Mouse (Mus musculus) kidney, adult 2 months (tissue): ENCODE data around the gene Npw. TPM values are rescaled to one million over a fixed set of nuclear protein-coding genes. Genes with fewer than 3 reads are reported as not detected.

Experiments
- DNase-seq: peaks from one replicate; pipeline ENCODE4 v3.0.0; 2021
- H3K27ac ChIP-seq: fragments of 200-500 bp; 2 replicates; pipeline ENCODE4 v1.5.1; 2012; ENCODE audit warnings: low read depth, low read length, control low read depth, inconsistent platforms; ENCODE audit not compliant: insufficient read depth
- H3K27me3 ChIP-seq: fragments of 200-500 bp; replicated peaks from 2 replicates; pipeline ENCODE4 v1.6.1; 2012; ENCODE audit warnings: mild to moderate bottlenecking, moderate library complexity, low read length, inconsistent platforms; ENCODE audit not compliant: control insufficient read depth, insufficient read depth
- H3K36me3 ChIP-seq: fragments of 200-500 bp; 2 replicates; pipeline ENCODE4 v1.6.1; 2012; ENCODE audit warnings: mild to moderate bottlenecking, moderate library complexity, low read length, inconsistent platforms; ENCODE audit not compliant: control insufficient read depth, insufficient read depth
- H3K4me1 ChIP-seq: fragments of 200-500 bp; 2 replicates; pipeline ENCODE4 v1.6.1; 2011; ENCODE audit warnings: low read length; ENCODE audit not compliant: control insufficient read depth, insufficient read depth
- H3K4me3 ChIP-seq: fragments of 200-500 bp; 2 replicates; pipeline ENCODE4 v1.5.1; 2011; ENCODE audit warnings: mild to moderate bottlenecking, low read depth, low read length, control low read depth; ENCODE audit not compliant: insufficient read depth
- CTCF ChIP-seq: fragments of 200-500 bp; conservative IDR thresholded peaks from 2 replicates; pipeline ENCODE4 v1.5.1; 2011; ENCODE audit warnings: low read depth, mild to moderate bottlenecking, control low read depth, low read length, moderate library complexity, mixed read lengths; ENCODE audit not compliant: insufficient read depth, insufficient read length
- POLR2A ChIP-seq: fragments of 200-500 bp; IDR thresholded peaks from one replicate; pipeline ENCODE4 v1.6.1; 2011; ENCODE audit warnings: low read depth, low read length, control low read depth
- WGBS: fragments of 180-500 bp; shearing (Covaris S2); methylation state at CpG from one replicate; pipeline ENCODE4 v1.1.7; 2018; 5-methylcytosine and 5-hydroxymethylcytosine counted together
- polyA plus RNA-seq: library from polyadenylated mRNA; depleted of rRNA; stranded (reverse); fragments of >200 nt; gene quantifications from 2 replicates; pipeline ENCODE4 v1.2.3, GENCODE M21; 2012

The Npw gene
- polyA plus RNA-seq, 1 experiment: not detected

GRCm38 (mm10) chr17:24647493-24647892, 10.8 kb downstream of the Npw start:
- no peaks in the 10 kb centered on the region for H3K36me3 ChIP-seq
- peaks cover 6% of the 10 kb centered on the region; the same call in 1 of the 2 replicates for H3K4me1 ChIP-seq
- H3K27ac ChIP-seq: peak overlapping the region; percentile 34
- H3K27me3 ChIP-seq: no peaks in the 10 kb centered on the region
- TF ChIP-seq POLR2A (no peak), CTCF (no peak)
- peak; percentile 34 for DNase-seq
- 66% methylated on average over 11 of the region's 11 CpGs for WGBS
- H3K4me3 ChIP-seq: peak overlapping the region; percentile 51

GRCm38 (mm10) chr17:24646381-24646780, 11.9 kb downstream of the Npw start:
- TF ChIP-seq CTCF: no peak
- TF ChIP-seq POLR2A: no peak
- peak overlapping the region; percentile 88 for H3K27ac ChIP-seq
- WGBS: 68% methylated on average over 4 of the region's 4 CpGs
- no peaks in the 10 kb centered on the region for H3K27me3 ChIP-seq
- peaks cover 6% of the 10 kb centered on the region; the same call in 1 of the 2 replicates for H3K4me1 ChIP-seq
- DNase-seq: peak; percentile 30
- no peaks in the 10 kb centered on the region for H3K36me3 ChIP-seq
- no peak overlapping the region for H3K4me3 ChIP-seq

GRCm38 (mm10) chr17:24645916-24646315, 12.3 kb downstream of the Npw start:
- Histone ChIP-seq H3K4me3 (peak overlapping the region; percentile 37; the same call in 1 of the 2 replicates), H3K4me1 (peaks cover 6% of the 10 kb centered on the region; the same call in 1 of the 2 replicates), H3K27me3 (no peaks in the 10 kb centered on the region), H3K27ac (peak overlapping the region; percentile 88), H3K36me3 (no peaks in the 10 kb centered on the region)
- 67% methylated on average over 3 of the region's 3 CpGs for WGBS
- DNase-seq: peak; percentile 88
- TF ChIP-seq CTCF: no peak
- no peak for TF ChIP-seq POLR2A

DNA sequence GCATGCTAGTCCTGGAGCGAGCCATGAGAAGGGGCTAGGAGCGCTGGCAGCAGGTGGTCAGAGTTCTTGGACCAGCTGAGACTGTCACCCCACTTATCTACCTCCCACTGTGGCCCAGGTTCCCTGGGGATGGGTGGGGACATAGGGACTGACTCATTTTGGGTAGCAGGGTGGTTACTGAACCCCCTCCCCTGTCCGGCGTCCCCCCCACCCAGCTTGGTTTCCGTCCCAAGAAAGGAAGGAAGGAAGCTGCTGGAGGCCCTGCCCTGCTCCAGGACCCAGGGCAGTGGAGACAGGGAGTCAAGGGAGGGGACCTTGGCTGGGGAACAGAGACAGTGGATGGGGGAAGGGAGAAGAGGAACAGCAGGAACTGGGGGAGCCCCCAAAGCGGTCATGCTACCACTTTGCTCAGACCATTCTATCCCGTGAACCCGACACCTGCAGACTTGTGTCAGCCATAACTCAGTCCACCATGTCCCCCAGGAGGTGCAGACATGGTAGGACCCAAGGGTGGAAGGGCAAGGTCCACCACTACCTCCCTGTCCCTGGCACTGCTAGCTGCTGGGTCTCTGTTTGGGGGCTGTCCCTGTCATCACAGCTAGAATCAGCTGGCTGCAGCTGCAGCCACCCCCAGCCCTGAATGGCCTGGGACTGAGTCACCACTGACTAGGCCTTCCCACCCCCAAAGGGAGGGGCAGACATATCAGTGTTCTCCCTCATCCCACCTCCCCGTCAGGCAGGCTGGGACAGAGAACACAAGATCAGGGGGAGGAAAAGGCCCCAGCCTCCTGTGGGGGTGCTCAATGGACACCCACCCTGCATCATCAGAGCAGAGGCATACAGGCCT, 13.2 kb downstream of the Npw start:
- H3K4me1 ChIP-seq: 0 out of 2 replicates have a peak, but pooled peaks cover 3% of the 10 kb centered on the region
- H3K4me3 ChIP-seq: peak overlapping the region; percentile 58
- WGBS: 63% methylated on average over 9 of the region's 9 CpGs
- H3K36me3 ChIP-seq: no peaks in the 10 kb centered on the region
- DNase-seq: peak; percentile 85
- peak overlapping the region; percentile 96 for H3K27ac ChIP-seq
- TF ChIP-seq CTCF (no peak), POLR2A (peak; percentile 60)
- no peaks in the 10 kb centered on the region for H3K27me3 ChIP-seq

- peak overlapping the region; percentile 58 for H3K4me3 ChIP-seq
- H3K27me3 ChIP-seq: no peaks in the 10 kb centered on the region
- 49% methylated on average over 7 of the region's 7 CpGs for WGBS
- TF ChIP-seq POLR2A (no peak), CTCF (no peak)
- DNase-seq: peak; percentile 52
- no peaks in the 10 kb centered on the region for H3K36me3 ChIP-seq
- 0 out of 2 replicates have a peak, but pooled peaks cover 3% of the 10 kb centered on the region for H3K4me1 ChIP-seq
- peak overlapping the region; percentile 96 for H3K27ac ChIP-seq
These were observed 14.1 kb downstream of the Npw start for GRCm38 (mm10) chr17:24644030-24644715.

- Histone ChIP-seq H3K4me3 (peak overlapping the region; percentile 58), H3K36me3 (no peaks in the 10 kb centered on the region), H3K4me1 (0 out of 2 replicates have a peak, but pooled peaks cover 3% of the 10 kb centered on the region), H3K27me3 (no peaks in the 10 kb centered on the region), H3K27ac (peak overlapping the region; percentile 96)
- TF ChIP-seq POLR2A (no peak), CTCF (no peak)
- 56% methylated on average over 6 of the region's 6 CpGs for WGBS
- DNase-seq: no peak
These were observed 15.4 kb downstream of the Npw start for GRCm38 (mm10) chr17:24642791-24643343.
